Comparison of ENCODE assay signal across 9 mouse cellular contexts in genomic region chr13:98813167-98813566, GRCm38 (mm10). TPM values are rescaled to one million over a fixed set of nuclear protein-coding genes. Genes with fewer than 3 reads are reported as not detected.
A peak's percentile ranks its signal among the peaks of the same experiment; 100 is the strongest.
DNase-seq lines count a peak whose midpoint lies in the region; ATAC-seq and TF ChIP-seq lines count a peak whose summit lies in the region.
"Had no signal": no experiment of that assay in that cellular context is flagged by ENCODE, and none has a peak within 500 bp of the region (broad histone marks: within the 10 kb centered on the region; RNA-seq: fewer than 3 reads in every experiment).

No protein-coding gene starts in this region.

- no peaks in the 10 kb centered on the region for H3K9me3 ChIP-seq in lung, postnatal 0 days (ENCODE audit: low read length)
- no peaks in the 10 kb centered on the region for H3K9me3 ChIP-seq in liver, embryonic 12.5 days (replicated peaks)
- H3K9me3 ChIP-seq in stomach, embryonic 15.5 days, result no peaks in the 10 kb centered on the region

- peak overlapping the region; percentile 98 for H3K27ac ChIP-seq in gastrocnemius, adult 2 months
- H3K27ac ChIP-seq in lung, postnatal 0 days (ENCODE audit: low read length), result no peak overlapping the region
- H3K27ac ChIP-seq in liver, embryonic 12.5 days, result peak overlapping the region; percentile 46
- no peak overlapping the region for H3K27ac ChIP-seq in stomach, embryonic 15.5 days

- H3K9ac ChIP-seq in lung, postnatal 0 days (replicated peaks; ENCODE audit: low read depth), result no peak overlapping the region
- peak overlapping the region; percentile 100 for H3K9ac ChIP-seq in liver, embryonic 12.5 days
- no peak overlapping the region for H3K9ac ChIP-seq in stomach, embryonic 15.5 days

- ATAC-seq in lung, postnatal 0 days, result no peak
- no peak for ATAC-seq in liver, embryonic 12.5 days
- no peak for ATAC-seq in stomach, embryonic 15.5 days (ENCODE audit: insufficient read depth, low FRiP score, low read depth)

- H3K27me3 ChIP-seq in lung, postnatal 0 days (replicated peaks; ENCODE audit: insufficient read depth, low read length), result no peaks in the 10 kb centered on the region
- H3K27me3 ChIP-seq in liver, embryonic 12.5 days (replicated peaks), result no peaks in the 10 kb centered on the region
- no peaks in the 10 kb centered on the region for H3K27me3 ChIP-seq in stomach, embryonic 15.5 days (replicated peaks)

- WGBS in lung, postnatal 0 days, result 60% methylated on average over 2 of the region's 2 CpGs
- 60% methylated on average over 2 of the region's 2 CpGs for WGBS in liver, embryonic 12.5 days (ENCODE audit: insufficient replicate concordance)
- WGBS in stomach, embryonic 15.5 days, result 64% methylated on average over 2 of the region's 2 CpGs

- intact Hi-C loops in gastrocnemius, adult 2 months (cut with DNase I), result no loop called here

- DNase-seq in gastrocnemius, adult 2 months, result no peak
- DNase-seq in gastrocnemius, postnatal 25 days, result no peak
- no peak for DNase-seq in lung, postnatal 0 days (ENCODE audit: low spot score)
- DNase-seq in lung, postnatal 14 days, result no peak
- no peak for DNase-seq in adrenal gland, postnatal 10 days
- no peak for DNase-seq in cerebellum, adult 11-12 months
- DNase-seq: kidney, postnatal 4 days had no signal

- H3K4me1 ChIP-seq in lung, postnatal 0 days (ENCODE audit: insufficient read depth, low read depth, low read length), result peaks cover 3% of the 10 kb centered on the region; the same call in 1 of the 2 replicates
- peaks cover 47% of the 10 kb centered on the region for H3K4me1 ChIP-seq in liver, embryonic 12.5 days
- 0 out of 2 replicates have a peak, but pooled peaks cover 10% of the 10 kb centered on the region for H3K4me1 ChIP-seq in stomach, embryonic 15.5 days

- peak overlapping the region; percentile 65 for H3K4me2 ChIP-seq in lung, postnatal 0 days (replicated peaks; ENCODE audit: low read depth, low read length)
- peak overlapping the region; percentile 68 for H3K4me2 ChIP-seq in liver, embryonic 12.5 days
- peak overlapping the region; percentile 53; the same call in 1 of the 2 replicates for H3K4me2 ChIP-seq in stomach, embryonic 15.5 days

- H3K36me3 ChIP-seq in lung, postnatal 0 days (ENCODE audit: insufficient read depth, low read length), result no peaks in the 10 kb centered on the region
- no peaks in the 10 kb centered on the region for H3K36me3 ChIP-seq in liver, embryonic 12.5 days
- no peaks in the 10 kb centered on the region for H3K36me3 ChIP-seq in stomach, embryonic 15.5 days

- H3K4me3 ChIP-seq in gastrocnemius, adult 2 months, result peak overlapping the region; percentile 84
- peak overlapping the region; percentile 93; the same call in 1 of the 2 replicates for H3K4me3 ChIP-seq in lung, postnatal 0 days (ENCODE audit: low read depth, low read length)
- H3K4me3 ChIP-seq in liver, embryonic 12.5 days, result peak overlapping the region; percentile 99
- H3K4me3 ChIP-seq in stomach, embryonic 15.5 days (replicated peaks), result no peak overlapping the region

- no peak for TF ChIP-seq EP300 in lung, postnatal 0 days (IDR thresholded peaks at IDR 0.05)

- no peak for TF ChIP-seq CTCF in gastrocnemius, adult 2 months (IDR thresholded peaks at IDR 0.05)
- TF ChIP-seq CTCF in lung, postnatal 0 days (IDR thresholded peaks at IDR 0.05), result no peak

RNA-seq across cellular contexts. Expression of gene Fcho2, which starts 2.1 kb away (rescaled TPM):
- total RNA-seq in gastrocnemius, adult 2 months (2021), result 10 to 100 TPM; 21.2 to 26.9 TPM
- 10 to 100 TPM; 18.9 to 20.7 TPM for total RNA-seq in gastrocnemius, postnatal 25 days (2021)
- polyA plus RNA-seq in lung, postnatal 0 days (2015; fragmentation: Nextera tagmentation; extraction: Ambion mirVana), result 45.9 and 54.8 TPM in 2 replicates
- 27.4 and 29.4 TPM in 2 replicates for polyA plus RNA-seq in liver, embryonic 12.5 days (2016; fragmentation: Nextera tagmentation; extraction: Ambion mirVana)
- polyA plus RNA-seq in stomach, embryonic 15.5 days (2015; fragmentation: Nextera tagmentation; extraction: Ambion mirVana), result 41.6 and 47.8 TPM in 2 replicates
- total RNA-seq in adrenal gland, postnatal 10 days (2021), result 10 to 100 TPM; 40.6 to 50.8 TPM

Comparison
In these comparisons a context has a peak if more than half of its experiments do, and no peak if none do; other contexts are left out.
1. H3K27ac ChIP-seq: peak in gastrocnemius, adult 2 months (single experiment) and liver, embryonic 12.5 days (single experiment); none in lung, postnatal 0 days (single experiment) and stomach, embryonic 15.5 days (single experiment).
2. Peak in every context shown above with its lines, with median percentiles within 50 percentile points of each other: H3K4me2 ChIP-seq.